ENCODE assay signal across 28 mouse cellular contexts in the genomic region with DNA sequence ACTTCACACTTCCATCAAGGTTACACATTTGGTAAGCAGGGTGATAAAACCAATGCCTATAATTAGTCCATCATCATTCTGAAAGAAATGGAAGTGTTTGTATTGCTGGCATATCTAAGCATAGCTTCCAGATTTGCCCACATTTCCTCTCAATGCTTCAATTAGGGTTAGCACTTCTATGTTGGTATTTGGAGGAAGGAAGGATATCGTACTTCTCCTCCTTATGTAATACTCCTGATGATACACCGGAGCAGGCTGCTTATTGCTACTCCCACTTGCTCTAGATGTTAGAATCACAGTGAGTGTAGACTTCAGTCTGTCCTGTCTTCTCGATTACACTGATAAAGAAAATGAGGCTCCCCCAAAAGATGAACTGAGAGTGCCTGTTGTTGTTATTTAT.
"Had no signal": no experiment of that assay in that cellular context is flagged by ENCODE, and none has a peak within 500 bp of the region (broad histone marks: within the 10 kb centered on the region; RNA-seq: fewer than 3 reads in every experiment).

No protein-coding gene starts in this region.

- ATAC-seq: forebrain, embryonic 13.5 days; forebrain, embryonic 14.5 days; forebrain, embryonic 15.5 days; forebrain, embryonic 16.5 days; forebrain, postnatal 0 days had no signal

- DNase-seq: cerebellum, adult 2 months; cerebellum, adult 8-10 months; cerebellum, adult 9-10 months; cerebellum, adult 9-11 months; cerebellum, postnatal 10 days; cerebellum, postnatal 14 days; cerebellum, postnatal 25 days; cerebellum, postnatal 36 days; embryo, embryonic 11 days; forebrain, postnatal 0 days; gastrocnemius, adult 2 months; gastrocnemius, postnatal 10 days; gastrocnemius, postnatal 14 days; gastrocnemius, postnatal 25 days; gastrocnemius, postnatal 36 days; heart, adult 18-20 months; heart, adult 2 months had no signal

- H3K27ac ChIP-seq: embryonic facial prominence, embryonic 10.5 days; embryonic facial prominence, embryonic 12.5 days; embryonic facial prominence, embryonic 13.5 days; embryonic facial prominence, embryonic 15.5 days; forebrain, embryonic 10.5 days; forebrain, embryonic 12.5 days; forebrain, embryonic 13.5 days; forebrain, embryonic 15.5 days; gastrocnemius, adult 2 months; heart, adult 2 months had no signal

- H3K4me3 ChIP-seq: embryonic facial prominence, embryonic 10.5 days; embryonic facial prominence, embryonic 12.5 days; embryonic facial prominence, embryonic 13.5 days; embryonic facial prominence, embryonic 15.5 days; erythroblast, embryonic 14.5 days; forebrain, embryonic 10.5 days; forebrain, embryonic 12.5 days; forebrain, embryonic 13.5 days; forebrain, embryonic 15.5 days; gastrocnemius, adult 2 months; heart, adult 2 months had no signal
